Mouse (Mus musculus): ENCODE data around the gene Ppm1h. TPM values are rescaled to one million over a fixed set of nuclear protein-coding genes. Genes with fewer than 3 reads are reported as not detected.

Ppm1h gene
- total and polyA plus RNA-seq, 2 experiments from 2014 or later: 4.9 to 6.1 TPM

DNA sequence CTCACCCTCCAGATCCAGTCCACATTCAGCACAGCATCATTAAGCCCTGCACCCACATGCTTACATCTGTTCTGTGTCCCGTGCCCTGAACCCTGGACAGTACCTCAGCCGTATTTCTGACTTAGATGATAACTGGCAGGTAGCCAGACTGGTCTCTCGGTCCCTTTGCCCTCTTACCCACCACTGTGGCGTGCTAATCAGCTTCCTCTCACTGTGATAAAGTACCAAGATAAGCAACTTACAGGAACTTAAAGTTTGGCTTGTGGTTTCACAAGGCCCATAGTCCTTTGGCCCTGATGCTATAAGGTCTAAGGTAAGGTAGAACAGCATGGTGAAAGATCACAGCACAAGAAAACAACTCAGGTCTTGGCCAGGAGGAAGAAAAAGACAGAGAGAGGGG is 48.7 kb downstream of the Ppm1h start:
- Histone ChIP-seq H3K27me3 (ENCODE audit: control insufficient read depth, insufficient read depth, low read length) (no peaks in the 10 kb centered on the region), H3K9ac (replicated peaks; ENCODE audit: low read depth, low read length) (no peak overlapping the region), H3K9me3 (replicated peaks; ENCODE audit: control insufficient read depth, low read length) (no peaks in the 10 kb centered on the region), H3K36me3 (replicated peaks; ENCODE audit: control insufficient read depth, insufficient read depth, low read length) (no peaks in the 10 kb centered on the region), H3K27ac (ENCODE audit: low read depth) (no peak overlapping the region), H3K4me3 (ENCODE audit: low read depth, low read length) (no peak overlapping the region), H3K4me2 (ENCODE audit: low read depth, low read length) (no peak overlapping the region), H3K4me1 (ENCODE audit: control insufficient read depth, insufficient read depth) (peaks cover 6% of the 10 kb centered on the region; the same call in 1 of the 2 replicates)
- TF ChIP-seq EP300 (IDR thresholded peaks at IDR 0.05; ENCODE audit: low read depth): no peak
- no peak for TF ChIP-seq CTCF (IDR thresholded peaks at IDR 0.05; ENCODE audit: low read depth)
- ATAC-seq (ENCODE audit: insufficient read depth, low read depth): no peak
- WGBS: 26% methylated on average over 4 of the region's 4 CpGs
- no peak for DNase-seq (ENCODE audit: low spot score)

DNA sequence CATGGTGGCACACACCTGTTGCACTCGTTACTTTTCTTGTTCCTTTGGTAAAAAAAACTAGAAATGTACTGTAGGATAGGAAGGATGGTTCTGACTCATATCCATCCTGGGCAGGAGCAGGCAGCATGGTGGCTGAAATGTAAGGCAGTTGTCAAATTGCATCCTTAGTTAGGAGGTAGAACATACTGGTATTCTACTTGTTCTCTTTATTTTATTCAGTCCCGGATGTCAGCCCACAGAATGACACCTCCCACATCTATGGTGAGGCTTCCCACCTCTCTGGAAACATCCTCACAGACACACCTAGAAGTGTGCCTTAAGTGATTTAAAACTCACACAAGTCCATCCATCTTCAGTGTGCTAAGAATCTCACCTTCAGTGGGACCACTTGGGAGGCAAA is 49.6 kb downstream of the Ppm1h start:
- ATAC-seq (ENCODE audit: insufficient read depth, low read depth): no peak

DNA sequence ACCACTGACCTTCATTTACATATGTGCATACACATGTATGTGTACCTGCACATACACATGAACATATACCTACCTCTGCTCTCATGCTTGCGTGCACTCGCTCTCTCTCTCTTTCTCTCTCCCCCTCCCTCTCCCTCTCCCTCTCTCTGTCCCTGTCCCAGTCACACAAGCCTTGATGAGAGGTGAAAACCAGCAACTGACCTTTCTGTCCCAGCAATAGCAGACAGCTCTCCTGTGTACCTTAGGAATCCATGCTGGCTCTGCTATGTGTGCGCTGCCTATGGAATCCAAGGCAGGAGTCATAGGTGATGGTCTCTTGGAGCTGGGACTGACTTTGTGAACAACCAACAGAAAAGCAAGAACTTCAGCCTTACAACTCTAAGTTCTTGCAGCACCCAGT is 53.6 kb downstream of the Ppm1h start:
- Histone ChIP-seq H3K4me2 (ENCODE audit: low read depth, low read length) (no peak overlapping the region), H3K4me3 (ENCODE audit: low read depth, low read length) (no peak overlapping the region), H3K27me3 (ENCODE audit: control insufficient read depth, insufficient read depth, low read length) (no peaks in the 10 kb centered on the region), H3K4me1 (ENCODE audit: control insufficient read depth, insufficient read depth) (no peaks in the 10 kb centered on the region), H3K27ac (ENCODE audit: low read depth) (no peak overlapping the region), H3K36me3 (replicated peaks; ENCODE audit: control insufficient read depth, insufficient read depth, low read length) (no peaks in the 10 kb centered on the region), H3K9ac (replicated peaks; ENCODE audit: low read depth, low read length) (no peak overlapping the region), H3K9me3 (replicated peaks; ENCODE audit: control insufficient read depth, low read length) (no peaks in the 10 kb centered on the region)
- 94% methylated on average over 3 of the region's 3 CpGs for WGBS
- ATAC-seq (ENCODE audit: insufficient read depth, low read depth): no peak
- no peak for DNase-seq (ENCODE audit: low spot score)
- TF ChIP-seq EP300 (IDR thresholded peaks at IDR 0.05; ENCODE audit: low read depth) (no peak), CTCF (IDR thresholded peaks at IDR 0.05; ENCODE audit: low read depth) (no peak)

More for the DNA sequence above, 49.6 kb downstream of the Ppm1h start:
- peaks cover 6% of the 10 kb centered on the region; the same call in 1 of the 2 replicates for H3K4me1 ChIP-seq (ENCODE audit: control insufficient read depth, insufficient read depth)
- H3K4me3 ChIP-seq (ENCODE audit: low read depth, low read length): no peak overlapping the region
- no peak overlapping the region for H3K9ac ChIP-seq (replicated peaks; ENCODE audit: low read depth, low read length)
- no peak overlapping the region for H3K4me2 ChIP-seq (ENCODE audit: low read depth, low read length)
- TF ChIP-seq CTCF (IDR thresholded peaks at IDR 0.05; ENCODE audit: low read depth) (no peak), EP300 (IDR thresholded peaks at IDR 0.05; ENCODE audit: low read depth) (no peak)
- H3K9me3 ChIP-seq (replicated peaks; ENCODE audit: control insufficient read depth, low read length): no peaks in the 10 kb centered on the region
- WGBS: 83% methylated on average over 2 of the region's 2 CpGs
- no peaks in the 10 kb centered on the region for H3K27me3 ChIP-seq (ENCODE audit: control insufficient read depth, insufficient read depth, low read length)
- no peak overlapping the region for H3K27ac ChIP-seq (ENCODE audit: low read depth)
- H3K36me3 ChIP-seq (replicated peaks; ENCODE audit: control insufficient read depth, insufficient read depth, low read length): no peaks in the 10 kb centered on the region
- DNase-seq (ENCODE audit: low spot score): no peak

DNA sequence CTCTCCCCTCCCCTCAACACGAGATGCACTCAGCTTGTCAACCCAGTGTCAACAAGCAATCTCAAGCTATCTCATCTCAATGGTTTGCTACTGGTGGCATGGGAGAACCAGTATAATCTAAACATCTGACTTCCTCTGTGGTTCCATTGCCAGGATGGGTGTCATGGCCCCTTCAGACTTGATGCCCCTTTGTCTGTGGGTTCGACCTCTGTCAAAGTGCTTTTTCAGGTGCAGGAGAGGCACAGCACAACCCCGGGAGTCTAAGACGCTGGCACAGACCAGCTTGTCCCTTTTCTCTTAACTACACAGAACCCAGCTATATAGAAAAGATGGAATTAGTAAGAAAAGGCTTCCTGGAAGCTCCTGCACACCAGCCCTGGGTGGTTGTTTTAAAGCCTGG is 56.0 kb downstream of the Ppm1h start:
- H3K9ac ChIP-seq (replicated peaks; ENCODE audit: low read depth, low read length): no peak overlapping the region
- H3K27me3 ChIP-seq (ENCODE audit: control insufficient read depth, insufficient read depth, low read length): no peaks in the 10 kb centered on the region
- no peak for DNase-seq (ENCODE audit: low spot score)
- no peaks in the 10 kb centered on the region for H3K4me1 ChIP-seq (ENCODE audit: control insufficient read depth, insufficient read depth)
- 86% methylated on average over 4 of the region's 4 CpGs for WGBS
- no peak overlapping the region for H3K27ac ChIP-seq (ENCODE audit: low read depth)
- no peaks in the 10 kb centered on the region for H3K9me3 ChIP-seq (replicated peaks; ENCODE audit: control insufficient read depth, low read length)
- TF ChIP-seq EP300 (IDR thresholded peaks at IDR 0.05; ENCODE audit: low read depth): no peak
- no peak for TF ChIP-seq CTCF (IDR thresholded peaks at IDR 0.05; ENCODE audit: low read depth)
- no peak overlapping the region for H3K4me2 ChIP-seq (ENCODE audit: low read depth, low read length)
- no peak for ATAC-seq (ENCODE audit: insufficient read depth, low read depth)
- no peaks in the 10 kb centered on the region for H3K36me3 ChIP-seq (replicated peaks; ENCODE audit: control insufficient read depth, insufficient read depth, low read length)
- no peak overlapping the region for H3K4me3 ChIP-seq (ENCODE audit: low read depth, low read length)

DNA sequence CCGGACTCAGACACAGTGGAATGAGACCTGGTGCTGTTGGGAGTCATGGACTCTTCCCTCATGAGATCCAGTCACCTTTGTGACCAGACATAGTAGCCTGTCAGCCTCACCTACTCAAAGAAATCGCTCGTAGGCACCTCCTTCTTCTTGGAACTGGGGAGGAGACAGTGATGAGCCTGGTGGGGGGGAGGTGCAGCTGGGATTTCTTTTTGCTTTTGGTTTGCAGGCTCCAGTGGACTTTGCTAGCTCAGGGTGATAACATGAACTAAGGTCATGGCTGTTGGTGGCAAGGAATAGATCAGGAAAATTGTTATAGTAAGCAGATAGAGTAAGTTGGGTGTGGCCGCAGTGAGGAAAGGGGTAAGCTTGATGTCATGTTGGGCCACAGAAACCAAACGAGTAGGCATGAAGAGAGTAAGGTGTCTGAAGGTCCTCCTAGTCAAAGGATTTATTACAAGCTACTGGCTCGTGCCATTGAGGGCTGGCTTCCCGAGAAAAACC is 56.8 kb downstream of the Ppm1h start:
- no peak for DNase-seq (ENCODE audit: low spot score)
- H3K4me3 ChIP-seq (ENCODE audit: low read depth, low read length): no peak overlapping the region
- 86% methylated on average over 7 of the region's 7 CpGs for WGBS
- H3K9me3 ChIP-seq (replicated peaks; ENCODE audit: control insufficient read depth, low read length): no peaks in the 10 kb centered on the region
- no peak overlapping the region for H3K27ac ChIP-seq (ENCODE audit: low read depth)
- H3K9ac ChIP-seq (replicated peaks; ENCODE audit: low read depth, low read length): no peak overlapping the region
- no peaks in the 10 kb centered on the region for H3K36me3 ChIP-seq (replicated peaks; ENCODE audit: control insufficient read depth, insufficient read depth, low read length)
- no peaks in the 10 kb centered on the region for H3K27me3 ChIP-seq (ENCODE audit: control insufficient read depth, insufficient read depth, low read length)
- ATAC-seq (ENCODE audit: insufficient read depth, low read depth): no peak
- no peaks in the 10 kb centered on the region for H3K4me1 ChIP-seq (ENCODE audit: control insufficient read depth, insufficient read depth)
- H3K4me2 ChIP-seq (ENCODE audit: low read depth, low read length): no peak overlapping the region
- TF ChIP-seq CTCF (IDR thresholded peaks at IDR 0.05; ENCODE audit: low read depth) (no peak), EP300 (IDR thresholded peaks at IDR 0.05; ENCODE audit: low read depth) (no peak)

DNA sequence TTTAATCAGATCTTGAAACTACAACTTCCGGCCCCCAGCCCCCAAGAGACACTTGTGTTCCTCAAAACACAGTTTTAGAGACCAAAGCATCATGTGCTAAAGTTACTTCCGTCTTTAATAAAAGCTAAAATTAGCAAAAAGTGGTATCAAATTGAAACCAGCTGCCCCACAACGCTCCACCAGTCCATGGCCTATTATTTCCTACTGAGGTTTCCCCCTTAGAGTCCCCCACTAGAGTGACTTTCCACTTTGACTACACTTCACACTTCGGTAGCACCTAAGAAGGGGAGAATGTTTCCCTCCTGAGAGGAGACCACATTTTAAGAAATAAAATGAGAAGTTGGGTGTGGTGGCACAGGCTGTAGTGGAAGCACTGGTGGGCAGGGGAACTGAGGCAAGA is 58.3 kb downstream of the Ppm1h start:
- WGBS: 81% methylated on average over 4 of the region's 4 CpGs
- Histone ChIP-seq H3K36me3 (replicated peaks; ENCODE audit: control insufficient read depth, insufficient read depth, low read length) (no peaks in the 10 kb centered on the region), H3K4me2 (ENCODE audit: low read depth, low read length) (no peak overlapping the region), H3K9me3 (replicated peaks; ENCODE audit: control insufficient read depth, low read length) (no peaks in the 10 kb centered on the region), H3K4me3 (ENCODE audit: low read depth, low read length) (no peak overlapping the region), H3K27ac (ENCODE audit: low read depth) (no peak overlapping the region), H3K9ac (replicated peaks; ENCODE audit: low read depth, low read length) (no peak overlapping the region), H3K4me1 (ENCODE audit: control insufficient read depth, insufficient read depth) (no peaks in the 10 kb centered on the region), H3K27me3 (ENCODE audit: control insufficient read depth, insufficient read depth, low read length) (no peaks in the 10 kb centered on the region)
- TF ChIP-seq EP300 (IDR thresholded peaks at IDR 0.05; ENCODE audit: low read depth) (no peak), CTCF (IDR thresholded peaks at IDR 0.05; ENCODE audit: low read depth) (no peak)
- DNase-seq (ENCODE audit: low spot score) (no peak), ATAC-seq (ENCODE audit: insufficient read depth, low read depth) (no peak)
